Mouse (Mus musculus) MEL (cell line): ENCODE measurements around the gene Alpk1. TPM values are rescaled to one million over a fixed set of nuclear protein-coding genes. Genes with fewer than 3 reads are reported as not detected.

Experiments used
- DNase-seq: peaks from one replicate; pipeline ENCODE4 v3.0.0; 2011; ENCODE audit warnings: low read depth, low spot score
- H3K27ac ChIP-seq: 2 replicates; pipeline ENCODE4 v1.5.1; 2012; ENCODE audit warnings: low read depth, mild to moderate bottlenecking, control low read depth, low read length, moderate library complexity; ENCODE audit not compliant: control insufficient read depth
- H3K27me3 ChIP-seq, 2 experiments: fragments of 150-350 bp in 1 of 2; sonication (generic) in 1 of 2; 2 replicates each; pipeline ENCODE4 v1.6.1; 2012; ENCODE audit warnings: low read length in 2 of 2, mild to moderate bottlenecking in 2 of 2, improper control_type of control experiment in 1 of 2, moderate library complexity in 1 of 2; ENCODE audit not compliant: insufficient read depth in 2 of 2, control insufficient read depth in 1 of 2
- H3K36me3 ChIP-seq, 2 experiments: 2 replicates each; pipeline ENCODE4 v1.6.1; 2012 to 2014; ENCODE audit warnings: low read length in 2 of 2, improper control_type of control experiment in 1 of 2, inconsistent platforms in 1 of 2, mild to moderate bottlenecking in 1 of 2; ENCODE audit not compliant: insufficient read depth in 2 of 2, control insufficient read depth in 1 of 2
- H3K4me1 ChIP-seq, 2 experiments: fragments of 150-350 bp in 1 of 2; sonication (generic) in 1 of 2; 2 replicates each; pipeline ENCODE4 v1.6.1; 2012; ENCODE audit warnings: low read length in 2 of 2, improper control_type of control experiment in 1 of 2, mild to moderate bottlenecking in 1 of 2; ENCODE audit not compliant: insufficient read depth in 2 of 2, control insufficient read depth in 1 of 2
- H3K4me3 ChIP-seq, 2 experiments: fragments of 150-350 bp in 1 of 2; sonication (generic) in 1 of 2; 2 replicates each; pipeline ENCODE4 v1.5.1; 2012; ENCODE audit warnings: low read depth in 2 of 2, low read length in 2 of 2, mild to moderate bottlenecking in 2 of 2, moderate library complexity in 2 of 2, control low read depth in 1 of 2, improper control_type of control experiment in 1 of 2; ENCODE audit not compliant: control insufficient read depth in 1 of 2, insufficient read depth in 1 of 2
- H3K79me2 ChIP-seq: 2 replicates; pipeline ENCODE4 v1.6.1; 2012; ENCODE audit warnings: mild to moderate bottlenecking, low read length, moderate library complexity; ENCODE audit not compliant: control insufficient read depth, poor library complexity, insufficient read depth
- H3K9ac ChIP-seq: 2 replicates; pipeline ENCODE4 v1.6.1; 2012; ENCODE audit warnings: low read depth, mild to moderate bottlenecking, control low read depth, low read length, moderate library complexity; ENCODE audit not compliant: control insufficient read depth, poor library complexity, severe bottlenecking
- H3K9me3 ChIP-seq: fragments of 150-350 bp; sonication (generic); replicated peaks from 2 replicates; pipeline ENCODE4 v1.6.1; 2012; ENCODE audit warnings: mild to moderate bottlenecking, low read length, improper control_type of control experiment, moderate library complexity; ENCODE audit not compliant: insufficient read depth
- CHD2 ChIP-seq: IDR thresholded peaks from 2 replicates; pipeline ENCODE4 v1.6.1; 2011; ENCODE audit warnings: low read length, improper control_type of control experiment
- CTCF ChIP-seq, 3 experiments: IDR thresholded peaks in 2 of 3; conservative IDR thresholded peaks in 1 of 3; 2 replicates each; pipeline ENCODE4 v1.5.1; 2011 to 2012; ENCODE audit warnings: low read length in 3 of 3, low read depth in 2 of 3, mild to moderate bottlenecking in 2 of 3, improper control_type of control experiment in 1 of 3, inconsistent platforms in 1 of 3, mixed read lengths in 1 of 3, moderate library complexity in 1 of 3; ENCODE audit not compliant: control insufficient read depth in 1 of 3, insufficient read depth in 1 of 3, poor library complexity in 1 of 3, severe bottlenecking in 1 of 3
- E2F4 ChIP-seq: IDR thresholded peaks from 2 replicates; pipeline ENCODE4 v1.6.1; 2011; ENCODE audit warnings: low read depth, low read length, improper control_type of control experiment, borderline replicate concordance
- ELF1 ChIP-seq: IDR thresholded peaks from 2 replicates; pipeline ENCODE4 v1.6.1; 2014; ENCODE audit warnings: low read depth, mild to moderate bottlenecking, inconsistent platforms, low read length, improper control_type of control experiment, moderate library complexity
- EP300 ChIP-seq, 2 experiments: IDR thresholded peaks; 2 replicates each; pipeline ENCODE4 v1.6.1; 2011; ENCODE audit warnings: improper control_type of control experiment in 2 of 2, low read length in 2 of 2, low read depth in 1 of 2, mild to moderate bottlenecking in 1 of 2
- GABPA ChIP-seq: IDR thresholded peaks from 2 replicates; pipeline ENCODE4 v1.6.1; 2012; ENCODE audit warnings: low read depth, mild to moderate bottlenecking, inconsistent platforms, low read length, improper control_type of control experiment, moderate library complexity
- JUND ChIP-seq: IDR thresholded peaks from 2 replicates; pipeline ENCODE4 v1.6.1; 2011; ENCODE audit warnings: low read depth, mild to moderate bottlenecking, improper control_type of control experiment, low read length
- KAT2A ChIP-seq: conservative IDR thresholded peaks from 2 replicates; pipeline ENCODE4 v1.6.1; 2012; ENCODE audit warnings: low read depth, low read length, improper control_type of control experiment, inconsistent platforms
- MAFK ChIP-seq: IDR thresholded peaks from 2 replicates; pipeline ENCODE4 v1.6.1; 2011; ENCODE audit warnings: low read depth, mild to moderate bottlenecking, low read length, improper control_type of control experiment, borderline replicate concordance
- MXI1 ChIP-seq: IDR thresholded peaks from 2 replicates; pipeline ENCODE4 v1.6.1; 2011; ENCODE audit warnings: mild to moderate bottlenecking, low read depth, low read length, improper control_type of control experiment
- NELFE ChIP-seq: IDR thresholded peaks from 2 replicates; pipeline ENCODE4 v1.6.1; 2011; ENCODE audit warnings: low read depth, low read length, improper control_type of control experiment
- NRF1 ChIP-seq: IDR thresholded peaks from 2 replicates; pipeline ENCODE4 v1.6.1; 2014; ENCODE audit warnings: low read depth, mild to moderate bottlenecking, inconsistent platforms, low read length, improper control_type of control experiment, moderate library complexity; ENCODE audit not compliant: poor library complexity, insufficient read depth, severe bottlenecking
- RAD21 ChIP-seq: IDR thresholded peaks from 2 replicates; pipeline ENCODE4 v1.6.1; 2011; ENCODE audit warnings: mild to moderate bottlenecking, low read depth, low read length, improper control_type of control experiment
- SMC3 ChIP-seq: IDR thresholded peaks from 2 replicates; pipeline ENCODE4 v1.6.1; 2011; ENCODE audit warnings: low read depth, low read length, improper control_type of control experiment
- TAL1 ChIP-seq: IDR thresholded peaks from 2 replicates; pipeline ENCODE4 v1.6.1; 2012; ENCODE audit warnings: mild to moderate bottlenecking, inconsistent platforms, low read length, moderate library complexity, mixed read lengths
- TBP ChIP-seq: IDR thresholded peaks from 2 replicates; pipeline ENCODE4 v1.8.0; 2011; ENCODE audit warnings: low read depth, low read length, improper control_type of control experiment
- TCF12 ChIP-seq: IDR thresholded peaks from 2 replicates; pipeline ENCODE4 v1.6.1; 2014; ENCODE audit warnings: low read depth, mild to moderate bottlenecking, inconsistent platforms, low read length, improper control_type of control experiment, moderate library complexity
- USF1 ChIP-seq: IDR thresholded peaks from 2 replicates; pipeline ENCODE4 v1.6.1; 2014; ENCODE audit warnings: low read depth, mild to moderate bottlenecking, inconsistent platforms, low read length, improper control_type of control experiment, moderate library complexity
- ZC3H11A ChIP-seq: IDR thresholded peaks from 2 replicates; pipeline ENCODE4 v1.6.1; 2012; ENCODE audit warnings: low read depth, mild to moderate bottlenecking, inconsistent platforms, low read length, improper control_type of control experiment
- ZKSCAN1 ChIP-seq: IDR thresholded peaks from 2 replicates; pipeline ENCODE4 v1.6.1; 2012; ENCODE audit warnings: low read depth, mild to moderate bottlenecking, inconsistent platforms, low read length, improper control_type of control experiment, moderate library complexity
- ZNF384 ChIP-seq: IDR thresholded peaks from 2 replicates; pipeline ENCODE4 v1.6.1; 2012; ENCODE audit warnings: low read depth, mild to moderate bottlenecking, inconsistent platforms, low read length, improper control_type of control experiment
- polyA plus RNA-seq, 2 experiments: library from polyadenylated mRNA; stranded (reverse) in 1 of 2; unstranded in 1 of 2; fragments of >175 nt in 1 of 2; fragments of >200 nt in 1 of 2; gene quantifications; 2 replicates each; pipeline versions ENCODE4 v1.2.1 to v1.2.4; 2012; ENCODE audit warnings: low replicate concordance in 2 of 2, low read depth in 1 of 2; ENCODE audit not compliant: insufficient read length in 2 of 2, insufficient read depth in 1 of 2, missing spikeins in 1 of 2
- total RNA-seq: library from RNA; depleted of rRNA; stranded (reverse); fragments of 300-350 nt; gene quantifications from 2 replicates; pipeline ENCODE4 v1.2.3, GENCODE M21; 2012

Gene Alpk1
- total and polyA plus RNA-seq, 3 experiments: 1.8 to 2.4 TPM; not detected in 1

DNA sequence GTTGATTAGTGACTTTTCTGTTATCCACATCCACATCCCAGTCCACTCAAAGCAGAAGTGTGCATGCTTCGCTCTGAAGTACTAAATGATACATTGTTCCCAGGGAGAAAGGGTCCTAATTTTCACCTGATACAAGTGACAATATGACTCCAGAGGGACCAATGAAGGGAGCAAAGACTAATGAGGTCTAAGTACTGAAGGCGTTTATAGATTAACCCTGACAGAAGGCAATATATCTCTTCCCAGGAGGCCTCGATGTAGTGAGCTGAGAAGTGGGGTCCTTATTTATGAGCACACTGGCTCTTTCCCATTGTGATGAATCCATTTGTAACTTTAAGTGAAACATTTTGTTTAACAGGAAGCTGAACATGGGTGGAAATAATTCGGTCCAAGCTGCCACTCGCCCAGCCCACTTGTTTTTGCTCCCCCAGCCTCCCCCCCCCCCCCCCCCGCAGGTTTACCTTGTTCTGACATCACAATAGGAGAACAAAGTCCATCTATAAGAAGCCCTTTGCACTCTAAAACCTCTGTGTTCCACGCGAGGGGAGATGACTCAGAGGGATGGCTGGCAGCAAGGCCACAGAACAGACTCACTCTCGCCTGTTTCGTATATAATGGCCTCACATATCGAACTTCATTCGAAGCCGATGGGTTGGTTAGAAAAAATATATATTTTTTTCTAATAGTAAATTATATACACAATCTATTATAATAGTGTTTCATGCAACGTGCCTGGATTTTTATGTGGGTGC is 36.5 kb downstream of the Alpk1 start:
- TF ChIP-seq NELFE: no peak
- TF ChIP-seq E2F4: no peak
- no peak for TF ChIP-seq MXI1
- TF ChIP-seq KAT2A: no peak
- TF ChIP-seq CTCF (IDR thresholded peaks at IDR 0.05 in 2 of 3, conservative IDR thresholded peaks at IDR 0.05 in 1 of 3; ENCODE audit: control insufficient read depth in 1 of 3, insufficient read depth in 1 of 3, low read depth in 2 of 3, low read length in 3 of 3, poor library complexity in 1 of 3, severe bottlenecking in 1 of 3): no peak
- no peak for TF ChIP-seq MAFK
- DNase-seq: no peak
- Histone ChIP-seq H3K9me3 (no peaks in the 10 kb centered on the region), H3K79me2 (no peaks in the 10 kb centered on the region), H3K4me1 (no peaks in the 10 kb centered on the region), H3K36me3 (no peaks in the 10 kb centered on the region), H3K27ac (no peak overlapping the region), H3K9ac (no peak overlapping the region), H3K4me3 (no peak overlapping the region), H3K27me3 (no peaks in the 10 kb centered on the region)

DNA sequence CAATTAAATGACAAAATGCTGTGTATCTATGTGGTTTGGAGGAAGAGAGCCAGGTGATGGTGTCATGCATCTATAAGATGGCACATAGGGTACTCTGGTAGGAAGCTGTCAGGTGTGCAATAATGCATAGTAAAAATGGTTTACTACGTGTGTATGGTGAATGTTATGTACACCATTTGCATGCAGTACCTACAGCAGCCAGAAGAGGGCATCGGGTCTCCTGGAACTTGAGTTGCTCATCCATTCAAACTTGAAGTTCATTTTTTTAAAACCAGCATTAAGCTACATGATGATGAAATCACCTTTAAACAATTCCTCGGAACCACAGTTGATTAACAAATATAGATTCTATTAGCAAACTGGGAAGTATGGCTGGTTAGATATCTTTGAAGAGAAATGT is 38.9 kb downstream of the Alpk1 start:
- H3K9me3 ChIP-seq: no peaks in the 10 kb centered on the region
- H3K27me3 ChIP-seq: no peaks in the 10 kb centered on the region
- H3K9ac ChIP-seq: no peak overlapping the region
- peak; percentile 54 for DNase-seq
- no peak overlapping the region for H3K27ac ChIP-seq
- H3K79me2 ChIP-seq: no peaks in the 10 kb centered on the region
- H3K4me3 ChIP-seq: no peak overlapping the region
- TF ChIP-seq USF1 (no peak), SMC3 (peak; percentile 45), ZC3H11A (no peak), CTCF (IDR thresholded peaks at IDR 0.05 in 2 of 3, conservative IDR thresholded peaks at IDR 0.05 in 1 of 3; ENCODE audit: control insufficient read depth in 1 of 3, insufficient read depth in 1 of 3, low read depth in 2 of 3, low read length in 3 of 3, poor library complexity in 1 of 3, severe bottlenecking in 1 of 3) (peak; percentile 45 to 77 (median 57)), RAD21 (peak; percentile 24)
- no peaks in the 10 kb centered on the region for H3K36me3 ChIP-seq
- no peaks in the 10 kb centered on the region for H3K4me1 ChIP-seq

DNA sequence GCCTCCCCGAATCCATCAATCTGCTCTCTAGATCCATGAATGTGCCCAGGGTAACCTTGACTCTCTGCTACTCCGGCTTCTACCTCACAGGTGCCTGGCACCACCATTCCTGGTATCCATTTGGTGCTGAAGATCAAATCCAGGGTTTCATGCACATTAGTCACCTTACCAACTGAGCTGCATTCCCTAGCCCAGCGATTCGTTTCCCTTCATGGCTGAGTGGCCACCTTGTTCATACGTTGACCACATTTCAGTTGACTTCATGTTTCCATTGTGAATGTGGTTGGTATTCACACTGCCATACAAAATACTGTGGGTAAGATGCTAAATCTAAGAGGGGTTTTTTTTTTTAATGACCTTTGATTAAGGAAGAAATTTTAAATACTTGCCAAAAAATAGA is 42.5 kb downstream of the Alpk1 start:
- no peak for TF ChIP-seq NRF1
- TF ChIP-seq ELF1: no peak
- no peak for TF ChIP-seq ZNF384
- TF ChIP-seq RAD21: no peak
- TF ChIP-seq CTCF (IDR thresholded peaks at IDR 0.05 in 2 of 3, conservative IDR thresholded peaks at IDR 0.05 in 1 of 3; ENCODE audit: control insufficient read depth in 1 of 3, insufficient read depth in 1 of 3, low read depth in 2 of 3, low read length in 3 of 3, poor library complexity in 1 of 3, severe bottlenecking in 1 of 3): no peak
- TF ChIP-seq E2F4: no peak
- TF ChIP-seq GABPA: no peak
- TF ChIP-seq ZKSCAN1: no peak
- no peak for TF ChIP-seq TBP
- no peak for TF ChIP-seq TAL1
- TF ChIP-seq TCF12: no peak
- no peak for TF ChIP-seq JUND
- TF ChIP-seq CHD2: no peak
- no peak for TF ChIP-seq EP300 (IDR thresholded peaks at IDR 0.05; ENCODE audit: low read depth in 1 of 2, low read length in 2 of 2)
- TF ChIP-seq SMC3: no peak
- no peaks in the 10 kb centered on the region for H3K9me3 ChIP-seq
- H3K4me3 ChIP-seq: no peak overlapping the region
- no peaks in the 10 kb centered on the region for H3K36me3 ChIP-seq
- H3K4me1 ChIP-seq: no peaks in the 10 kb centered on the region
- no peaks in the 10 kb centered on the region for H3K79me2 ChIP-seq
- no peak for DNase-seq
- no peak overlapping the region for H3K27ac ChIP-seq
- H3K27me3 ChIP-seq: no peaks in the 10 kb centered on the region
- no peak overlapping the region for H3K9ac ChIP-seq
